Mouse (Mus musculus): ENCODE measurements around the gene Rtel1.

Gene Rtel1

DNA sequence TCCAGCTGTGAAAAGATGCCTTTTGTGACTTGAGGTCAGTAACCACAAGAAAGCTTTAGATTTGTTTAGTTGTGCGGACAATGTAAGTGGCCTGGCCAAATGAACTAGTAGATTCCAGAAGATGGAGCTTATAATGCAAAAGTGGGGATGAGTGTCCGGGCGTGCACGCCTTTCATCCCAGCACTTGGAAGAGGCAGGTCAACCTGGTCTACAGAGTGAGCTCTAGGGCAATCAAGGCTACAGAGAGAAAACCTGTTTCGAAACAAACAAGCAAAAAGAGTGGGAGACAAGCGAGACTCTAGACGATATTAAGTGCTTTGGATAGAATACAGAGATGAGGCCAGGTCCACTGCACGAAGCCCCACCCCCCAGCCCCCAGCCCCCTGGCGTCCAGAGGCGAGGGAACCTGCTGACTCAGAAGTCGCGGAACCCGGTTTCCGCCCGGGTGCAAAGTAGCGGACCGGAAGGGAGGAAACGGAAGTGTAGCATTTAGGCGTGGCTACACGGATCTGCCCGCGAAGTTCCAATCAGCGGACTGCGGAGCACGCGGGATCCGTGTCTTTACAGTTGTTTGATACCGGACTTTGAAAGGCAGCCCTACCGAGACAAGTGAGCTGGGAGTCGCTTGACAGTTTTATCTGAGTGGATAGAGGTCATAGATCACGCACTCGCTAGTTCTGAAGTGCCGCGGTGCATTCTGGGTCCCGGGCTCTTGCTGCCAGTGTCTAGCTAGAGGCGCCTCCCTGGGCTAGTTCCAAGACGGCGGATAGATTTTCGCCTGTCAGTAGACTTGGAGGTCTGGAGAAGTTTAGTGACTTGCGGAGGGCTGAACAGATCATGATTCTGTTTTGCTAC lies at the start of gene Rtel1:
TSS of gene Rtel1 (plus strand) at position 492 of the 855 bp plus-strand sequence.
- DNase-seq (ENCODE audit: low read depth, low spot score), result peak; percentile 80

DNA sequence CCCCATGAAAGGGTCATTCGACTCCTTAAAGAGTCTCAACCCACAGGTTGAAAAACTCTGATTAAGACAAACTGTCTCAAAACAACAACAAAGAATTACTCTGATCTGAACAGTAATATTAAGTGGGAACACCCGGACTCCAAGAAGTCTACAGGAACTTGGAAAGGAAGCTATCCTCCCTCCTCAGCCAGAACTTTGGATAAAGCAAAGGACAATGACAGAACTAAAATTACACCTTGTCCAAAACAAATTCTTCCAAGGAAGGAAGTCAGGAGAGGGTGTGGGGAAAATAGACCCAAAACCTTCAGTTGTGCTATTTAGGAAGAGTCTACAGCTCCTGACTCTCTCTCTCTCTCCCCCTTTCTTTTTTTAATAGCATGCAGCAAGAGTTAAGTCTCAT lies 47.4 kb upstream of the Rtel1 start:
- no peak for DNase-seq (ENCODE audit: low read depth, low spot score)

DNA sequence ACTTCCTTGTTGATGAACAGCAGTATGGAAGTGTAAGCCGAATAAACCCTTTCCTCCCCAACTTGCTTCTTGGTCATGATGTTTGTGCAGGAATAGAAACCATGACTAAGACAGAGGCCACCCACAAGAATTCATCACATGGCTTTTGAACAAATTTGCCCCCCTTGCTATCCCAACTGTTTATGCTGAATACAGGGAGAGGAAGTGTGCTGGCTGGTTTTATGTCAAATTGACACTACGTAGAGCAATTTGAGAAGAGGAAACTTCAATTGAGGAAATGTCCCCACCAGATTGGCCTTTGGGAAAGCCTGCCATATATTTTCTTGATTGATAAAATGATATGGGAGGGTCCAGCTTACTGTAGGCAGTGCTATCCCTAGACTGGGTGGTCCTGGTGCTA lies 45.7 kb upstream of the Rtel1 start:
- no peak for DNase-seq (ENCODE audit: low read depth, low spot score)

DNA sequence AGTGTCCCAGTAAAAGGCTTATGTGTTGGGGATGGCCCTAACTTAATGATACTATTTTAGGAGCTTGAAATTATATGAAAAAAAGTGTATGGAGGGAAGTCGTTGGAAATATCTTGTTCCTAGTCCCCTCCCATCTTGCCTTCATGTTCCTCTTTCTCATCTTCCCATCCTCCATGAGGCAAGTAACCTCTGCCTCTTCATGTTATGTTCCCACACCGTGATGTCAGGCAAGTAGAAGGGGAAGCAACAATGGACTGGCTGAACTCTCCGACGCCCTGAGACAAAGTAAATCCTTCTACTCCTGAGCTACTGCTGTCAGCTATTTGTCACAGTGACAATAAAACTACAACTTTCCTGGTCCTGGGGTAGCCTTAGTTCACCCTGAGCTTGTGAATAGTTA lies 44.9 kb upstream of the Rtel1 start:
- no peak for DNase-seq (ENCODE audit: low read depth, low spot score)

DNA sequence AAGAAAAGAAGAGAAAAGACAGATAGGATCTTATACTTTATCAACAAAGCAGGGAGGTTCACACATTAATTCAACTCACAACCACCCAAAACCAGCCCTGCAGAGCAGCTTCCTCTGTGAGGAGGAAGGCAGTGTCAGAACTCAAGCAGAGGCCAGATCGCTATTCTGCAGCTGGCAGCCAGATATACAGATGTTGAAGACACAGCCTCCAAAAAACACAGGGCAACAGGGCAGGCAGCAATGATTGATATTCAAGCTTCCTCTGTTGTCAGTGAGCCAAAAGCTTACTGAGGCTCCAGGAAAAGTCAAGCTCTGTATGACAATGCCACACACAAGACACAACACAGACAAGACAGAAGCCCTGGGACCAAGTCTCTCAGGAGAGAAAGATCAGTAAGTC lies 42.8 kb upstream of the Rtel1 start:
- DNase-seq (ENCODE audit: low read depth, low spot score), result no peak

DNA sequence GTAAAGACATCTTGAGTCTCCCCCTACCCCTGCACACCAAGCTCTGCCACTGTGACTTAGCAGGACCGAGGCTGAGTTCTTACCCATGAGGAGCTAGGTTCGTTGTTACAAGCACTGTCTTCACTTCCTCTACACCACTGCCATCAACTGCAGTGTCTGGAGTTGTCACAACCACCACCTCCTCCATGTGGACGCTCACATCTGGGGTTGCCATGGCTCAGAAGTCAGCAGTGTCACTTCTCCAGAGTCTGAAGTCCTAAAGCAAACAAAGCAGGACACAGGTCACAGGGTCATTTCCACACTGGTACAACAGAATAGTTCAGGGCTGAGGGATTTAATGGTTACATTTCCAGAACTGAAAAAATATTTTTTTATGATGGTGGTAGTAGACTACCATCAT lies 41.7 kb upstream of the Rtel1 start:
- DNase-seq (ENCODE audit: low read depth, low spot score), result no peak

DNA sequence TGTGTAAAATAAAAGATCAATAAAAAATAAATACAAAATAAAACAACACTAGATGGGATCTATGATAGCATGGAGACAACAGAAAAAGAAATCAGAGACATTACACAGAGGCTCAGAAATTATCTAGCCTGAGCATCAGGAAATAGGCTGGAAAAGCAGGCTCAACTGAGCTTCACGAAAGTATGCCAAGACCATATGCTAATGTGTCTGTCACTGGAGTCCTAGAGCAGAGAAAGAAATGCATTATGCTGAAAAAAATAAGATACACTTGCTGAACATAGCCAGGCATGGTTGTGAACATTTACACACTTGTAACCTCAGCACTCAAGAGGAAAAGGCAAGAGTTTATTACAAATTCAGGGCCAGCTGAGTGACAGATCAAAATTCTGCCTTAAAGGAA lies 39.6 kb upstream of the Rtel1 start:
- DNase-seq (ENCODE audit: low read depth, low spot score), result no peak

DNA sequence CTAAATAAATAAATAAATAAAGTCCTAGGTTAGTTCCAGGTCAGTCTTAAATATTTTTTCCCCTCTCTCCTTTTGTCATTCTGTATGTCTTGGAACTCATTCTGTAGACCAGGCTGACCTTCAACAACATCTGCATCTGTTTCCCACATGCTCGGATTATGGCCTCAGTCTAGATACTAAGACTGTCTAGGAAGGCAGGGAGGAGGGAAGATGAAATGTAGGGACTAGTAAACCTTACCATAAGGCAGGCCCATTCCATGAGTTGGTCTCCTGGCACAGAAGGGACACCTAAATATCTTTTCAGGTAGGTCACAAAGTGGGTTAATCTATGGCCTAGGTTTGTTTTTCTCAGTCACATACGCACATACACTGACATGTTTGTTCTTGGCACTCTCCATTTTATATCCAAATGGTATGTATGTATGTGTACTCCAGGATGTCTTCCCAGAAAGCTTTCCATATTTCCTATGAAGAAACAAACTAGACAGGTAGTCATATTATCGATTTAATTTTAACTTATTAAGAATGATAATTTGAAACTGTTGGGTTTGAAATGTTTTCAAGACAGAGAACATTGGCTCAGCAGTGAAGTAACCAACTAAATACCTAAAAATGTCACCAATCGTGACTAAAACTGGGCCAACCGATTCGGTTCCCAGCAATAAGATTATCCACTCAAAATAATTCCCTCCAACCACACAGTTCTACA lies 32.8 kb upstream of the Rtel1 start:
- no peak for DNase-seq (ENCODE audit: low read depth, low spot score)

DNA sequence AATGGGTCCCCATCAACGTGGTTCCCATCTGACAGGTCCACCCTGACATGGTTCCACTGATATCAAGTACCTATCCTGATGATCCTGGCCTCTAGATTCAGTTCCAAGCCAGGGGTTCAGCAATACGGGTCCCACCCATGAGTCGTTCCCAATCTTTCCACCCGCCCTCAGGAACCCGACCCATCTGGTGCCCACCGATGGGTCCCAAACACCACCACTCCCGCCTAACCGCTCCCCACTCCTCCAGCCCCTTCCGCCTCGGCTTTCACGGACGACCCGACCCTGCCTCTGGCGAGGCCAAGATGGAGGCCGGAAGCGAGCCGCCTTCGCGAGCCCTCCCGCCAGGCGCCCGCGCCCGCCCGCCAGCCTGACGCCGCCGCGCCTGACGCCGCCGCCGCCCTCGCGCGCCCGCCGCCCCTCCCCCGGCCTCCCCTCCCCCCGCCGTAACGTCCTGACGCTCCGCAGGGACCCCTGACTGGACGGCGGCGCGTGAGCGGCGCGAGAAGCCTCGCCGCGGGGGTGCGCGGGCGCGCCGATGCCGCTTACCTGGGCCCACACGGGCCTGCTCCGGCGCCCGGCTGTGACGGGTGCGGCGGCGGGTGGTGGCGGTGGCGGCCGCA lies 32.1 kb upstream of the Rtel1 start:
- peak; percentile 53 for DNase-seq (ENCODE audit: low read depth, low spot score)

DNA sequence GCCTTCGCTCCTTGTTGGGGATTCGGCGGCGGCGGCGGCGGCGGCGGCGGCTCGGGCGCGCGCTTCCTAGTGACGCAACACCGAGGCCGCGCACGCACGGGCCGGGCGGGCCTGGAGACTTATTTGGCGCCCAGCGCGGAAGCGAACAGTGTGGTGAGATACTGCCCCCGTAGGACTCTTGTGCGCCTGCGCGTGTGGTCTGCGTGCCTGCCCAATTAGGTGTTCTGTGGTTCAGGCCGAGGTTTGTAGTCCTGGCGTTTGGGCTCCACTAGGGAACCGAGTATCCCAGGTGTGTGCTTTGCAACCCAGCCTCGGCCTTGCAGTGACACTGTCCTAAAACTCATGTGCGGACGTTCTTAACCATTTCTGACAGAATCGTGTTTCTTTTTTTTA lies 31.6 kb upstream of the Rtel1 start, which contains the start of gene Gmeb2:
TSS of gene Gmeb2 (minus strand) at position 78 of the 393 bp plus-strand sequence.
- peak; percentile 92 for DNase-seq (ENCODE audit: low read depth, low spot score)

DNA sequence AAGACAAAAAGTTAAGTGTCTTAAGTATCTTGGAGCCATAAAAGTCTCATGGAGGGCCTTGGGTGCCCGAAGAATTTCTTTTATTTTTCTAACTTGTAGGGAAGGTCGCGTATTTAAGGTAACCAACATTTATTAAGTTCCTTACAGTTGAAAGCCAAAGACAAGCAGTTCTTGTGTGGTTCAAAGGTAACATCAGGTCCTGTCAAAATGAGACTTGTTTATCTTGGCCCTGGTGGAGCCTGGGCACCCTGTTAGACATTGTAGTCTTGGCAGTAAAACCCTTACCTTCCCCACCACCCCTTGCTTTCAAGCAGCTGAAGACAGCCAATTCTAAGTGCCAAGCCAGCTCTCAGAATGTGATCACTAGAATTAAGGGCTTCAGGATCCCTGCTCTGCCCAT lies 30.8 kb upstream of the Rtel1 start:
- DNase-seq (ENCODE audit: low read depth, low spot score), result no peak

DNA sequence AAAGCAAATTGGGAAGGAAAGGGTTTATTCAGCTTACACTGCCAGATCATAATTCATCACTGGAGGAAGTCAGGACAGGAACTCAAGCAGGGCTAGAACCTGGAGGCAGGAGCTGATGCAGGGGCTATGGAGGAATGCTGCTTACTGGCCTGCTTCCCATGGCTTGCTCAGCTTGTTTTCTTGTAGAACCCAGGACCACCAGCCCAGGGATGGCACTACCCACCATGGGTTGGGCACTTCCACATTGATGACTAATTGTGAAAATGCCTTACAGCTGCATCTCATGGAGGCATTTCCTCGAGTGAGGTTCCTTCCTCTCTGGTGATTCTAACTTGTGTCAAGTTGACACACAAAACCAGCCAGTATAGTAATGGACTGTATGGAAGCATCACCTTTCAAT lies 28.6 kb upstream of the Rtel1 start:
- no peak for DNase-seq (ENCODE audit: low read depth, low spot score)

DNA sequence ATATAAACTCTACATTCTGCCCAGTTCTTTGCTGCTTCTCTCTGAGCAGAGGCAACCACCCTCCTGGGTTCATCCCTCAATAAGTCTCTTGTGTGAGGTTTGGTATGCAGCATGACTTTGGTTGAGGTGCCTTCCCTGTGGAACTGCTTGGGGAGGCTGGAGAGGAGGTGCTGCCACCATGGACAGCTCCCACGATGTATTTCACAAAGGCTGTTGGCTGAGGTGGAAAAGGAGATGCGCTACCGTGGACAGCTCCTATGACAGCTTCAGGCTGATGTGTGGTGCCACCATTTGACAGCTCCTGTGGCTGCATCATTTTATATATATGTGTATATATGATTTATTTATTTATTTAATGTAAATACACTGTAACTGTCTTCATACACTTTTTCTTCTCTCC lies 17.5 kb upstream of the Rtel1 start:
- DNase-seq (ENCODE audit: low read depth, low spot score), result no peak

DNA sequence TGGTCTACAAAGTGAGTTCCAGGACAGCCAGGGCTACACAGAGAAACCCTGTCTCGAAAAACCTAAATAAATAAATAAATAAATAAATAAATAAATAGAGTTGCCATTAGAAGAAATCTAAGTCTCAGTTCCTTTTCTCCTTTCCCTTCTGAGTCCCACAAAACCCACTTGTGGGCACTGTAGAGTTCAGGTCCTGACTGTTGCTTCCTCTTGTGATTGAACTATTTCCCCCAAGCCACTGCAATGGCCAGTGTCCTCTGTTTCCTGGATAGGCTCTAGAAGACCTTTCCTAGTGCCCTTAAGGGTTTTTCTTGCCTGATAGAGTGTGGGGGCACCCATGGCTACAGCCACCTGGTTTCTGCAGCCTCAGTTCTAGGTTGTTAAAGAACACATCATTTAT lies 14.6 kb upstream of the Rtel1 start:
- no peak for DNase-seq (ENCODE audit: low read depth, low spot score)

DNA sequence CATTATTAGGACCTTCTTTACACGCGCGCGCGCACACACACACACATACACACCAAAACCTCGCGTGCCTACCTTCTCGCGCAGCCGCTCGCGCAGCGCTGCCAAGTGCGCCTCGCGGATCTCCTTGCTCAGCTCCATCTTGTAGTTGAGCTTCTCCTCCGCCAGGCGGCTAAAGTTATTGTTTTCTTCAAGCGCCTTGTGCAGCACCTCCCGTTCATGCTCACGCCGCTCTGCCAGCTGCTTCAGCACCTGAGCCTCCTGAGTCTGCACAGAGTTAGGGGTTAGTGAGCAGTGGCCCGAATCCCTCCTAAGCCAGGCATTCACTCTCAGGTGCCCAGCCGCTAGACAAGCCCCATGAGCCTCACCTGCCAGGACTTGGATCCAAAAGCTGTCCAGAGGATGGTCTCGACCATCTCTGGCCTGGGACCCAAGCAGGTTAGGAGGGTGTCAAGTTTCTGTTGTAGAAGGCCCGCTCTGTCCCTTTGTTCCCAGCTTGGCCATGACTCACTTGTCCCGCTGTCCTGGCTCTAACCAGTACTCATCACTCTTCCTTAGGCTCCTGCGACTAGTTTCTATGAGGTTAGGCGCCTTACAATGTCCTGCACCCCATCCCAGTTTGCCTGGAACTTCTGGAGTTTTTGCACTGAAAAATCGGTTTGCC lies 12.3 kb upstream of the Rtel1 start:
- DNase-seq (ENCODE audit: low read depth, low spot score), result no peak

DNA sequence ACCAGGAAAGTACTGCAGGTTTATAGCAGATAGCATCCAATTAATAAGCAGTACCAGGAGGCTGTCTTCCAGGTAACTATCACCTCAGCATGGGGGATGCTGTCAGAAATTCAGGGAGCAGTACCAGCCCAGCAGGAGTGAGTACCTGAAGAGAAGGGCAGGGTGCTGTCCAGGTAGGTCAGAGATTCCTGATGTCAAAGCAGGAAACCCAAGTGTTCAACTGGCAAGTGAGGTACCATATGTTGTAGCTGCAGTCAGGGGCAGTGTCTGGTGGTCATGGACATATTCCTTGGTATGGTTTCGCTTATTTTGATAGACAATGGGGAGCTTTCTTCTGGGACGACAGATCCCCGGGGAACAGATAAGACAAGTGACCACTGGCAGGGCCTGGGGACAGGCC lies 7.1 kb upstream of the Rtel1 start:
- DNase-seq (ENCODE audit: low read depth, low spot score), result no peak

DNA sequence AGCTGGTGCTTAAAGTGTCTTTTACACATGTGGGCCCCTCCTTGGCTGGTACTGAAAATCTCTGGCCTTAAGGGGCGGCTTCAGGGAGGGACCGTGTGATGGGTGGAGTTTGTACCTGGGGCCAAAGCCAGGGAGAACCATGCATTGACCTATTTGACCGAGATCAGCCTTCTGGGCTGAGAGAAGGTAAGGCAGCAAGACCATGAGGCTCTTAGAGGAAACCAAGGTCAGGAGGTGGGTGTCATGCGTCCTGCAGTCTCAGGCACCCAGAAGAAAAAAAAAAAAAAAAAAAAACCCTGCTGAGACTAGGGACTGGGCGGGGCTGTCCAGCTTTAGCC lies 6.6 kb upstream of the Rtel1 start:
- no peak for DNase-seq (ENCODE audit: low read depth, low spot score)

DNA sequence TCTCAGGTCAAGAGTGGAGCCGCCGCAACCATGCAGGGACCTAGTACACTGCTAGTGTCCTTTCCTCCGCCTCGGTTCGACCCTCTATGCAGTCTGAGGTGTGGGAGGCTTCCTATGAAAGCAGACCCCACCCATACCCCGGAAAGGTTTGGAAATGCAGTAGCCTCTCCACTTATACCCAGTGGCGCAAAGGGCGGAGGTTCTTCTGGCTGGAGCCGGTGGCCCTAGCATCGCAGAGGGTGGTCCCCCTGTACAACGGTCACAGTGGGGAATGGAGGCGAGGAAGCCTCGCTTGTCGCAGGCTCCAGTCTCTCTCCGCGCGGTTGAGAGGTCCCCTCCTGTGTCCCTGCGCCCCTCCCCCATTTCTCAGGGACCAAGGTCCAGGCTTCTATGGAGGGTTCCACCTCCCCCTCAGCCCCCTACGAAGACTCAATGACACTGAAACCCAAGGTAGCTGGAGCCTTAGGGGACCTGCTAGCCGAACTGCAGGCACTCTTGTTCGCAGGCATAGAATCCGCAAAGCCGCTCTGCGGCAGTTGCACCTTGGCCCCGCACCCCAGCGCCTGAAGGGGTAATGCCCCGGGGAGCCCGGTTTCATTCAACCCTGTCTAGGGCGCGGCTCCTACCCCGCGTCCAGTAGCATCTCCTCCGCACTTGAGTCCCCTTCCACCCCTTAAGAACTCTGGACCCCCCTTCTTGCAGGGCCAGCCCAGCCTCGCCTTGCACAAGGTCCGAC lies 6.0 kb upstream of the Rtel1 start:
- DNase-seq (ENCODE audit: low read depth, low spot score), result no peak

DNA sequence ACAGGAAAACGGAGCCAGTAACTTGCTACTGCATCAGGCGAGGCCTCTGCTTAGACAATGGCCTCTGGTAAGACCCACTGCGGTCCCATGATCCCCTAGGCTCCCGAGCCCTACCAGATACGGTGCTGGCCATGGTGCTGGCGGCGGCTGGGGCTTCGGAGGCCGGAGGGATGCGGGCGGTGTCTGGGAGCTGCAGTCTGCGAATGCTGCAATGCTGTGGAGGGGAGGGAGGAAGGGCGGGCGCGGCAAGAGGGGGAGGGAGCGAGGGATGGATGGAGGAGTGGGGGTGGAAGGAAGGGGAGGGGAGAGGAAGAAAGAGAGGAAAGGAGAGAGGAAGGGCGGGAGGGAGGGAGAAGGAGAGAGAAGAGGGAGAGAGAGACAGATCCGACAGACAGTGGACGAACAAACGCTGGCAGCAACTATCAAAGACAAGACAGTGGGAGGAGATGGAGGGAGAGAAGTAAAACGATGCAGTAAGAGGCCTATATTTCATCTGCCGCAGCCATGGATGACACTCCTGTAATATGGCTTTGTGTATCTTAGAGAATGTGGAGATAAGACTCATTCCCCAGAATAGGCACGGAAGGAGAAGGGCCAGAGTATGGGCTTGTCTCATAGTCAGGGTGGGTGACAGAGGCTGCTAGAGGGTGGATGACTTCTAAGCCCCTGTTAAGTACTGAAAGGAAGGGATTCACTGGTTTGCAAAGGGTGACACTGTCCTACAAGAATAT lies 5.3 kb upstream of the Rtel1 start, which contains the start of gene Stmn3:
TSS of gene Stmn3 (minus strand) at position 421 of the 731 bp plus-strand sequence.
- no peak for DNase-seq (ENCODE audit: low read depth, low spot score)

DNA sequence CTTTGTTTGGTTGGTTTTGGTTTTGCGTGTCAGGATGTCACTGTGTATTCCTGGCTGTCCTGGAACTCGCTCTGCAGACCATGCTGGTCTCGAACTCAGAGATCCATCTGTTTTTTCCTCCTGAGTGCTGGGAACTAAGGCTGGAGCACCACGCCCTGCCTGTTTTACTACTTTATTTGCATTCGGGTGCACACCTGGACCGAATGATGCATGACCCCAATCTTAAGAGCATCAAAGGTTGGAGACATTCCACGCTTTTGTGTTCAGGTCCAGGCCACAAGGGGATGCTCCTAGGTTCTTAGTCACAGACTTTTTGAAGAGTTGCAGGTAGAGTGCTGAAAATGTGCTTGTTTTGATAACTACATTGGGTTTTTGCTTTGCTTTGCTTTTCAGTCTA lies 562 bp downstream of the Rtel1 start:
- DNase-seq (ENCODE audit: low read depth, low spot score), result no peak

DNA sequence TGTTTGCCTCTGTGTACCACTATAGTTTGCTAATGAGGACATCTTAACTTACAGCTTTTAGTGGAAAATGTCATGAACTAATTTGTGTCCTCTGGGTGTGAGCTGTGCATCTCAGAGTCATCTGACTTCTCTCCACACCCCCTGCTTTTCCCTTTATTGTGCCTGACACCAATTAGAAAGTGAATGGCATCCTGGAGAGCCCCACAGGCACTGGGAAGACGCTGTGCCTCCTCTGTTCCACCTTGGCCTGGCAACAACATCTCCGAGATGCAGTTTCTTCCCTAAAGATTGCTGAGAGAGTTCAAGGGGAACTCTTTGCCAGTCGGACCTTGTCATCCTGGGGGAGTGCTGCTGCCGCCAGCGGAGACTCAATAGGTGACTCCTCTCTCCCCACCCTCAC lies 2.6 kb downstream of the Rtel1 start:
- DNase-seq (ENCODE audit: low read depth, low spot score), result no peak

Data from retina, adult 2 months (tissue).